Mouse (Mus musculus) liver, adult 2 months (tissue): Measurements from ENCODE around the gene Myh6.

Experiments
- CTCF ChIP-seq: fragments of 200-500 bp; IDR thresholded peaks from 2 replicates; pipeline ENCODE4 v1.5.1; 2011; ENCODE audit warnings: low read depth, low read length, control low read depth
- POLR2A ChIP-seq: fragments of 200-500 bp; IDR thresholded peaks from 2 replicates; pipeline ENCODE4 v1.6.1; 2011; ENCODE audit warnings: low read length, control low read depth; ENCODE audit not compliant: insufficient read depth; ENCODE audit errors: extremely low read depth

GRCm38 (mm10) chr14:54953664-54954206 is 13.0 kb downstream of the Myh6 start:
- TF ChIP-seq CTCF: no peak
- TF ChIP-seq POLR2A: no peak
